Mouse (Mus musculus) hindlimb bud, embryonic 11.5 days (tissue): ENCODE measurements around the gene Itgb2.

Experiments
- DNase-seq: peaks from one replicate; pipeline ENCODE4 v3.0.0-alpha.2; 2012; ENCODE audit warnings: low read depth, low spot score; ENCODE audit errors: extremely low spot score

The Itgb2 gene

GRCm38 (mm10) chr10:77516379-77516951 is 13.6 kb upstream of the Itgb2 start:
- no peak for DNase-seq

- DNase-seq: no peak
Measured at GRCm38 (mm10) chr10:77517066-77517620, 12.9 kb upstream of the Itgb2 start.

GRCm38 (mm10) chr10:77517801-77518200 is 12.3 kb upstream of the Itgb2 start:
- DNase-seq: no peak

- DNase-seq: no peak
Measured at GRCm38 (mm10) chr10:77519191-77519590, 10.9 kb upstream of the Itgb2 start.

GRCm38 (mm10) chr10:77520497-77520896 is 9.6 kb upstream of the Itgb2 start:
- no peak for DNase-seq

GRCm38 (mm10) chr10:77522021-77522731 is 7.9 kb upstream of the Itgb2 start:
- no peak for DNase-seq

GRCm38 (mm10) chr10:77522746-77523145 is 7.3 kb upstream of the Itgb2 start:
- DNase-seq: no peak

GRCm38 (mm10) chr10:77523321-77523720 is 6.7 kb upstream of the Itgb2 start:
- no peak for DNase-seq

- DNase-seq: no peak
Measured at GRCm38 (mm10) chr10:77526488-77526887, 3.6 kb upstream of the Itgb2 start.

GRCm38 (mm10) chr10:77528634-77529033 is 1.4 kb upstream of the Itgb2 start:
- DNase-seq: no peak

GRCm38 (mm10) chr10:77531026-77532019 is 1.3 kb downstream of the Itgb2 start:
- DNase-seq: no peak

- no peak for DNase-seq
Measured at GRCm38 (mm10) chr10:77532020-77532413, 2.0 kb downstream of the Itgb2 start.

GRCm38 (mm10) chr10:77536727-77537126 is 6.7 kb downstream of the Itgb2 start:
- DNase-seq: no peak

- DNase-seq: no peak
Measured at GRCm38 (mm10) chr10:77537215-77538209, 7.5 kb downstream of the Itgb2 start.

- DNase-seq: no peak
Measured at GRCm38 (mm10) chr10:77539320-77539945, 9.4 kb downstream of the Itgb2 start.

GRCm38 (mm10) chr10:77540576-77541102 is 10.6 kb downstream of the Itgb2 start:
- DNase-seq: no peak

- no peak for DNase-seq
Measured at GRCm38 (mm10) chr10:77541864-77542666, 12.0 kb downstream of the Itgb2 start.

GRCm38 (mm10) chr10:77543226-77543625 is 13.2 kb downstream of the Itgb2 start:
- no peak for DNase-seq

GRCm38 (mm10) chr10:77544916-77545315 is 14.9 kb downstream of the Itgb2 start:
- DNase-seq: no peak
